Mouse (Mus musculus): ENCODE results near the gene Sgms1. TPM values are rescaled to one million over a fixed set of nuclear protein-coding genes. Genes with fewer than 3 reads are reported as not detected.
"Not testable (repeated sequence)": the region's sequence is repeated elsewhere in the genome, so short reads cannot be mapped to it uniquely, and the experiment has no call there.

Gene Sgms1
- total RNA-seq, 2 experiments from 2014 or later: 62.4 to 73.1 TPM

DNA sequence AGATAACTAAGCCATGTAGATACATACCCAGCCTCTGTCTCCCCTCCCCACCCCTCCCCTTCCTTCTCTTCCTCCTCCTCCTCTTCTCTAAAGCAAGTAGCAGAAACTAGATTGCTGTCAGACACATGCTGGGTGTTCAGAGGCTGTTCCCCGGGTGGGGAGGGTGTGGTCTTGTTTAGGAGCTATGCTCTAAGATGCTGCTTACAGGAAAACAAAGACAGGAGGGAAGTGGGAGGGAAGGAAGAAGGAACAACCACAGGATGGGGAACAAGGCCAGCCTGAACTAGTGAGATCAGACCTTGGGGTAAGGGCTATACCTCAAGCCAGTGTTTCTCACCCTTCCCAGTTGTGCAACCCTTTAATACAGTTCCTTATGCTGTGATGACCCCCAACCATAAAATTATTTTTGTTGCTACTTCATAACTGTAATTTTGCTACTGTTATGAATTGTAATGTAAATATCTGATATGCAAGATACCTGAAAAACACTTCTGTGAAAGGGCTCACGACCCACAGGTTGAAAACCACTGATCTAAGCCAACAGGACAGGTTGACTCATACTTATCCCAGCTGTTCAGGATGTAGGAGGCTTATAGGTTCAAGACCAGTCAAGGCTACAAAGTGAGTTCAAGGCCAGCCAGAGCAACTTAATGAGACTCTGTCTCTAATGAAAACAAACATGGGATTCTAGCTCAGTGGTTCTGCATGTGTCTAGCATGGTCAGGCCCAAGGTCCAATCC is 61.3 kb downstream of the Sgms1 start:
- no peak for DNase-seq (ENCODE audit: low spot score in 2 of 2)

DNA sequence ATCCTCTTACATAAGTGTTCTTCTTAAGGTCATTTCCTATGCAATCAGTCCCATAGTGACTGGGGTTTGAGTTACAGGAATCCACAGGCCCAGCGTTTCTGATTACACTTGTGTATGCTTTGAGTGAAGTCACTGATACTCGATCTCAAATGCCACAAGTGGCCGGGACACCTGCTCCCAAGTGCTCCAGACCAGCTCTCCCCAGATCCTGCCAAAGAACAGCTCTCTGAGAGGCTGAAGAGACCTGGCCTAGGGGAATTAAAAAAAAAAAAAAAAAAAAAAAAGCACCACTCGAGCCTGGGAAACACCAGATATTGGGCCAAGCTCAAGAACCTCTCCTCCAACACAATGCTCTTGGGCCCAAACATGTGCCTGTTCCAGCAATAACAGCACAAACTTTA is 62.9 kb downstream of the Sgms1 start:
- no peak for DNase-seq (ENCODE audit: low spot score in 2 of 2)

DNA sequence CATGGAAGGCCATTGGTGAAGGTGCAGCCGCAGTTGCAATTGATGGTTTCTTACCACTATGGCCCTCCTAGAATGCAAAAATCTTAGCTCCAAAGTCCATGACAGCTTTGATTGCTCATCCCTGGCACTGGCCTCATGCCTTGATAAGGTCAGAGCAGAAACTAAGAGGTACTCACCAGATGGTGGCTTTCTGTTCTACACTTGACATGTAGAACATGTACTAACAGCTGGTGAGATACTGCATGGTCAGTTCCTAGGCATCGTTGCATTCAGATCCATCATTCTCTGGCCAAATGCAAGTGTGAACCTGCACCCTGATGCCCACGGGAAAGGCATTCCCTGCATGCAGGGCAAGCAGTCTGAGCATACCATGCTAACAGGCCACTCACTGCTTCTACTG is 63.4 kb downstream of the Sgms1 start:
- DNase-seq (ENCODE audit: low spot score in 2 of 2): no peak

GRCm38 (mm10) chr19:32325100-32325768 is 64.3 kb downstream of the Sgms1 start:
- DNase-seq (ENCODE audit: low spot score in 2 of 2): no peak

DNA sequence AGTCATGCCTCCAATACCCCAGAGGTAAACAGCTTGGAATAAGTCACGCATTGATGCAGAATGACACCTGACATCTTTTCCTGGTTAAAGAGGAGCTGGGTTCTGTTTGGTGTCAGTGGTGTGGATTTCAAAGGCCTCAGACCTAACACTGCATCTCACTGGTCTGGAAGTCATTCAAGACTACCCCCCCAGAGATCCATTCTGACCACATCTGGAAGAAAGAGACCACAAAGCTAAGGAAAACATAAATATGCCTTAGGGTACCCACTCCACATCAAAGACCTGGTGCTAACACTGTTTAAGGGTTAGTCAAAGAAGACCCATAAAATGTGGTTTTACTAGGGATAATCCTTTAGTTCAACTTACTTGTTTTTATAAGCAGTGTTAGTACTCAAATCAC is 65.0 kb downstream of the Sgms1 start:
- DNase-seq (ENCODE audit: low spot score in 2 of 2): no peak

- DNase-seq (ENCODE audit: low spot score in 2 of 2): no peak
Observed at GRCm38 (mm10) chr19:32323070-32323469, 66.4 kb downstream of the Sgms1 start.

DNA sequence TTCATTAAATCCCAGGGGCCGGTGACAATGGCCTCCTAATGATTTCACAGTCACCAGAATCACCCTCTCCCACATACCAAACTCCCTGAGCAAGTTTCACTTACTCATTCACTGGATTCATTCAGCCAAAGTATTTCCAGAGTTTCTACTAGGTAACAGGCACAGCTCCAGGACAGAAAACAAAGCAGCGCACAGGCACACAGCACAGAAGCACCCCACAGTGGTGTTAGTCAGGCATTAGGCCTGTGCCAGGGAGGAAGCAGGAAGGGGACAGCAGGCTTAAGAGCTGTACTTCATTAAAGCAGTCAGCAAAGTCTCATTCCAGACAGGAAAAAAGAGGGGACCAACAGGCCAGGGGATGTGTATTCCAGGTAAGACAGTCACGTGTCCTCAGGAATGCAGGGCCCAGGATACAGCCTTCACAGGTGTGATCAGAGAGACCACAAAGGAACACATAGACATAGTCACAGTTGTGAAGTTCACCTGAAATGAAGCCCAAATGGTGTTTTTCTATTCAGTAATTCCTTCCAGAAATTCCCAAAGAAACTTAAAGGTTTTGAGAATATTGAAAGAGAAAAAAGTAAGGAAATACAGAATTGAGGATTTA is 67.0 kb downstream of the Sgms1 start:
- peak in 1 of 2 experiments; percentile 30 for DNase-seq (ENCODE audit: low spot score in 2 of 2)

DNA sequence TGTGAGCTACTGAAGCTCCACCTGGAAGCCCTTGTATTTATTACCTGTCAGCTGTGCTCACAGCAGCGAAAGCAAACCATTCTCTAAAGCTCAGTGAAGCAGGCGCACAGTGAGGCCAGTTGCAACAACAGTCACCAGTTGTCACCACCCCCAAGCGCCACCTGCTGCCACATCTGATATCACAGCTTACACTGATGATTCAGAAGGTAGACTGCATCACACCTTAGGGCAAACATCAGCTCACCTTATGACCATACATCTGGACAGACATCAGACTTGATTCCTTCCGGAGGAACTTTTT is 69.2 kb downstream of the Sgms1 start:
- DNase-seq (ENCODE audit: low spot score in 2 of 2): peak in 1 of 2 experiments; percentile 44

GRCm38 (mm10) chr19:32319531-32320365 is 69.8 kb downstream of the Sgms1 start:
- DNase-seq (ENCODE audit: low spot score in 2 of 2): no peak

GRCm38 (mm10) chr19:32319057-32319456 is 70.5 kb downstream of the Sgms1 start:
- DNase-seq (ENCODE audit: low spot score in 2 of 2): no peak

DNA sequence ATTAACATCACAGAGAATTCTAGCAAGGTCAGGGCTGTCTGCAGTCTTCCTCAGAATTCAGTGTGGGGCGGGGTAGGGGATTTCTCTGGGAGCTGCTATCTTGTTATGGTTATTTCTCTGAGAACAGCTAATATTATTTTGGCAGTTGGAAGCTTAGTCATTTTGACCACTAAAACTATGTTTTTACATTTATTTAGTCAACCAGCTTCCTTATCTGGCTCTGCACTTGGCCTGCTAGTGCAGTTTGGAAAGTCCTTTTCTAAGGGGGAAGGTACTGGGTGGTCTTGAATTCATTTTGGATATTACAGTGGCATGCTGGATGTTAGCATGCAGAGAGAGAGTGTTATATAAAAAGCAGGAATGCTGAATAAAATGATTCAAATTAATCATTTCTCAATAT is 72.2 kb downstream of the Sgms1 start:
- not testable (repeated sequence) for DNase-seq (ENCODE audit: low spot score in 2 of 2)

- no peak for DNase-seq (ENCODE audit: low spot score in 2 of 2)
Observed at GRCm38 (mm10) chr19:32313304-32313703, 76.2 kb downstream of the Sgms1 start.

GRCm38 (mm10) chr19:32311762-32312161 is 77.8 kb downstream of the Sgms1 start:
- no peak for DNase-seq (ENCODE audit: low spot score in 2 of 2)

DNA sequence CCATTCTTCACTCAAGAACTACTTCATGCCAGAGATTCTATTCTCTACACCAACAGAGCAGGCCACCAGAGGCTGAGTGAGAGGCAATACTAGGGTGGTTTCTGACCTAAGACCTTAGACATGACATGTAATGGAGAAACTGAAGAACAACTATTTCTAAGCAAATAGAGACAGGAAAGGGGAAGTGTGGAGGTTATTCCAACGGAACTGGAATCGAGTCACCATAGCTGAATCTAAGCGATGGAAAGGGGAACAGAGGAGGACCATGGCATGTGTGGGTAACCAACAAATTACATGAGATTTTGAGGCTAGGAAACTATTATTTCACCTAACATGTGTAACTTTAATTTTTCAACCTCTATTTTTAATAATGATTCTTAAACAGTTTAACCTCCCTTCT is 78.5 kb downstream of the Sgms1 start:
- no peak for DNase-seq (ENCODE audit: low spot score in 2 of 2)

GRCm38 (mm10) chr19:32310483-32310882 is 79.0 kb downstream of the Sgms1 start:
- no peak for DNase-seq (ENCODE audit: low spot score in 2 of 2)

GRCm38 (mm10) chr19:32309346-32309745 is 80.2 kb downstream of the Sgms1 start:
- peak in 1 of 2 experiments; percentile 42 for DNase-seq (ENCODE audit: low spot score in 2 of 2)

DNA sequence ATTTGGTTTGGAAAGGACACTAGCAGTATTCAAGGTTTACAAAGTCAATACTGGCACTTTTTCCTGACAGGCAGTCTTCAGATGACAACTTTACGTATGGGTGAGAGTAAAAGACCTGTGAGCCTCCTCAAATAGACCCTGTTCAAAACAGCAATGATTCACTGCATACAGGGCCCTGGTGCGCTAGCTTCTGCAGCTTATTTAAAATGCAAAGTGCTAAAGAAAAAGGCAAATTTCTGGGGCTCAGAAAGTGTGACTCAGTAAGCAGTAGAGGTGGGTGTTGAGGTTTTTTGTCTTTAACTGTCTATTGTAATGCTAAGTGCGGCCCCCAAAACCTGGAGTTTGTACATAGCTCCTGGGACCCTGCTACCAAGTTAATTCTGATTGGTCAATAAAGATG is 81.2 kb downstream of the Sgms1 start:
- no peak for DNase-seq (ENCODE audit: low spot score in 2 of 2)

GRCm38 (mm10) chr19:32304898-32305297 is 84.6 kb downstream of the Sgms1 start:
- DNase-seq (ENCODE audit: low spot score in 2 of 2): peak in 1 of 2 experiments; percentile 24

GRCm38 (mm10) chr19:32304008-32304873 is 85.3 kb downstream of the Sgms1 start:
- peak; percentile 50 to 74 for DNase-seq (ENCODE audit: low spot score in 2 of 2)

- no peak for DNase-seq (ENCODE audit: low spot score in 2 of 2)
Observed at GRCm38 (mm10) chr19:32302835-32303381, 86.6 kb downstream of the Sgms1 start.

Measured in gastrocnemius, postnatal 4 days (tissue).